Mouse (Mus musculus) cerebellum, adult 18-20 months (tissue): Measurements from ENCODE around the gene Olfr761.
"Not testable (repeated sequence)": the region's sequence is repeated elsewhere in the genome, so short reads cannot be mapped to it uniquely, and the experiment has no call there.

Experiments
- DNase-seq, 2 experiments: peaks; one replicate each; pipeline ENCODE4 v3.0.0; 2021

Olfr761 gene

GRCm38 (mm10) chr17:37952979-37953378 lies at the start of gene Olfr761:
Olfr761 (minus strand) TSS chr17:37953079.
- no peak for DNase-seq

GRCm38 (mm10) chr17:37995635-37996307 lies 42.9 kb upstream of the Olfr761 start:
- no peak for DNase-seq

GRCm38 (mm10) chr17:37990453-37990961 lies 37.6 kb upstream of the Olfr761 start:
- no peak for DNase-seq

GRCm38 (mm10) chr17:37973591-37973990 lies 20.7 kb upstream of the Olfr761 start:
- no peak for DNase-seq

- no peak for DNase-seq
Measured at GRCm38 (mm10) chr17:37920248-37920647, 32.6 kb downstream of the Olfr761 start, which contains the start of gene Olfr128. Olfr128 (plus strand) TSS chr17:37920548.

GRCm38 (mm10) chr17:37906821-37907220 lies 46.1 kb downstream of the Olfr761 start:
- DNase-seq, result not testable (repeated sequence)
